Mouse (Mus musculus): ENCODE measurements around the gene Adm.

Gene Adm

GRCm38 (mm10) chr7:110627486-110628272 lies at the start of gene Adm:
Gene Adm (plus strand): TSS chr7:110627661.
- 1% methylated on average over 30 of the region's 30 CpGs for WGBS

GRCm38 (mm10) chr7:110583705-110584104 lies 43.8 kb upstream of the Adm start:
- 96% methylated on average over 3 of the region's 3 CpGs for WGBS

- WGBS, result 87% methylated on average over 2 of the region's 2 CpGs
These were observed 43.3 kb upstream of the Adm start for GRCm38 (mm10) chr7:110584159-110584558.

- WGBS, result 44% methylated on average over 2 of the region's 2 CpGs
These were observed 42.2 kb upstream of the Adm start for GRCm38 (mm10) chr7:110585250-110585649.

GRCm38 (mm10) chr7:110587721-110588120 lies 39.7 kb upstream of the Adm start:
- 98% methylated on average over 1 of the region's 1 CpGs for WGBS

- 95% methylated on average over 3 of the region's 3 CpGs for WGBS
These were observed 33.5 kb upstream of the Adm start for GRCm38 (mm10) chr7:110593991-110594390.

GRCm38 (mm10) chr7:110597141-110597540 lies 30.3 kb upstream of the Adm start:
- WGBS, result 86% methylated on average over 1 of the region's 1 CpGs

GRCm38 (mm10) chr7:110605476-110605875 lies 22.0 kb upstream of the Adm start:
- WGBS, result 84% methylated on average over 4 of the region's 4 CpGs

GRCm38 (mm10) chr7:110606906-110607305 lies 20.6 kb upstream of the Adm start:
- 94% methylated on average over 1 of the region's 1 CpGs for WGBS

GRCm38 (mm10) chr7:110613381-110614132 lies 13.9 kb upstream of the Adm start:
- 4% methylated on average over 17 of the region's 17 CpGs for whole genome bisulfite sequencing

- WGBS, result under 1% methylated on average over 119 of the region's 127 CpGs
These were observed 13.1 kb upstream of the Adm start, which contains the start of gene Sbf2 for GRCm38 (mm10) chr7:110614133-110615063. Gene Sbf2 (minus strand): TSS chr7:110614922.

- WGBS, result 2% methylated on average over 20 of the region's 20 CpGs
These were observed 12.3 kb upstream of the Adm start for GRCm38 (mm10) chr7:110615151-110615631.

GRCm38 (mm10) chr7:110615792-110616191 lies 11.7 kb upstream of the Adm start:
- 59% methylated on average over 11 of the region's 11 CpGs for WGBS

GRCm38 (mm10) chr7:110619086-110619611 lies 8.3 kb upstream of the Adm start:
- WGBS, result 47% methylated on average over 9 of the region's 9 CpGs

GRCm38 (mm10) chr7:110624067-110624466 lies 3.4 kb upstream of the Adm start:
- 62% methylated on average over 2 of the region's 2 CpGs for WGBS

- WGBS, result 68% methylated on average over 13 of the region's 13 CpGs
These were observed 2.5 kb upstream of the Adm start for GRCm38 (mm10) chr7:110624961-110625360.

GRCm38 (mm10) chr7:110625489-110625888 lies 2.0 kb upstream of the Adm start:
- 63% methylated on average over 10 of the region's 10 CpGs for WGBS

GRCm38 (mm10) chr7:110626186-110627098 lies 1.0 kb upstream of the Adm start:
- 20% methylated on average over 28 of the region's 28 CpGs for WGBS

- WGBS, result 3% methylated on average over 12 of the region's 12 CpGs
These were observed 370 bp upstream of the Adm start for GRCm38 (mm10) chr7:110627099-110627482.

- WGBS, result under 1% methylated on average over 11 of the region's 11 CpGs
These were observed 776 bp downstream of the Adm start for GRCm38 (mm10) chr7:110628273-110628600.

Data from cerebral cortex, adult 2 months (tissue).